Mouse (Mus musculus): ENCODE measurements around the gene Adipor2.
"Not testable (repeated sequence)": the region's sequence is repeated elsewhere in the genome, so short reads cannot be mapped to it uniquely, and the experiment has no call there.

Adipor2 gene

GRCm38 (mm10) chr6:119388650-119389012, 28.9 kb downstream of the Adipor2 start:
- peak; percentile 98 for DNase-seq

GRCm38 (mm10) chr6:119387801-119388649, 29.5 kb downstream of the Adipor2 start:
- peak; percentile 51 for DNase-seq

DNA sequence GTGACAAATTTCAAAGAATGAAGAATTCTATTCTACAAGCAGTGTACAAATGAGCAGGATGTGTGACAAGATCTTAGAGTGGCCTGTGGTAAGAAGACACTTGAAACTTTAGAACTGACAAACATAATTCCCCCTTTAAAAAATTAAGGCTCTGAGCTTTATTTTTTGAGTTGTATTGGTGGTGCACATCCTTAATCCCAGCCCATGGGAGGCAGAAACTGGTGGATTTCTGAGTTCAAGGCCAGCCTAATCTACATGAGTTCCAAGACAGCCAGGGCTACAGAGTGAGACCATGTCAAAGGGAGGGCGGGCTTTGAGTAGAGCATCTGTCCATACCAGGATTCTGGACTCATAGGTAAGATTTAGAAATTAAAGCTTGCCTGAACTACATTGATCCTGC, 30.7 kb downstream of the Adipor2 start:
- DNase-seq, result no peak

- DNase-seq, result no peak
Measured at GRCm38 (mm10) chr6:119386421-119386820, 31.1 kb downstream of the Adipor2 start.

- DNase-seq, result no peak
Measured at GRCm38 (mm10) chr6:119385668-119386067, 31.8 kb downstream of the Adipor2 start.

DNA sequence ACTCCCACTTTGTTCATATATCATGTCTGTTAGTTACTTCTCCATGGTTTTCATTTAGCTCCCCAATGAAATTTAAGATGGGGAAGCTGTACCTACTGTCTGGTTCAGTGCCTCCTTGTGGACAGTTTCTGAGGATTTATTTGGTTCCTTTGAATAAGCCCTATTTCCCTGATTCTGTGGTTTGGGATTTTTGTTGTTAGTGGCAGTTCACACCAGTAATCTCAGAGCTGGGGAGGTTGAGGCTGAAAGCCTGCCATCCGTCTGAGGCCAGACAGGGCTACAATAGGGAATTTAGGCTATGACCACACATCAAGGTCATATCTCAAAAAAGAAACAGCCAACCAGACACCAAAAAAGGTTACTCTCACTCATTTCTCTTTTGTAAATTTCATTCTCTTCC, 38.9 kb downstream of the Adipor2 start:
- DNase-seq, result no peak

- no peak for DNase-seq
Measured at GRCm38 (mm10) chr6:119377613-119378012, 39.9 kb downstream of the Adipor2 start.

DNA sequence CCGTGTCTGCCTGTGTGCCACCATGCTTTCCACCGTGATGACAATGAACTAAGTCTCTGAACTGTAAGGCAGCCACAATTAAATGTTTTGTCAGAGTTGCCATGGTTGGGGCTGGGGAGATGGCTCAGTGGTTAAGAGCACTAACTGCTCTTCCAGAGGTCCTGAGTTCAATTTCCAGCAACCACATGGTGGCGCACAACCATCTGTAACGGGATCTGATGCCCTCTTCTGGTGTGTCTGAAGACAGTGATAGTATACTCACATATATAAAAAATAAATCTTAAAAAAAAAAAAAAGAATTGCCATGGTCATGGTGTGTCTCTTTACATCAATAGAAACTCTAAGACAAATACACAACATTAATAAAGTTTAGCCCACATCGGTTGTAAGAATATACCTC, 42.5 kb downstream of the Adipor2 start:
- DNase-seq, result no peak

DNA sequence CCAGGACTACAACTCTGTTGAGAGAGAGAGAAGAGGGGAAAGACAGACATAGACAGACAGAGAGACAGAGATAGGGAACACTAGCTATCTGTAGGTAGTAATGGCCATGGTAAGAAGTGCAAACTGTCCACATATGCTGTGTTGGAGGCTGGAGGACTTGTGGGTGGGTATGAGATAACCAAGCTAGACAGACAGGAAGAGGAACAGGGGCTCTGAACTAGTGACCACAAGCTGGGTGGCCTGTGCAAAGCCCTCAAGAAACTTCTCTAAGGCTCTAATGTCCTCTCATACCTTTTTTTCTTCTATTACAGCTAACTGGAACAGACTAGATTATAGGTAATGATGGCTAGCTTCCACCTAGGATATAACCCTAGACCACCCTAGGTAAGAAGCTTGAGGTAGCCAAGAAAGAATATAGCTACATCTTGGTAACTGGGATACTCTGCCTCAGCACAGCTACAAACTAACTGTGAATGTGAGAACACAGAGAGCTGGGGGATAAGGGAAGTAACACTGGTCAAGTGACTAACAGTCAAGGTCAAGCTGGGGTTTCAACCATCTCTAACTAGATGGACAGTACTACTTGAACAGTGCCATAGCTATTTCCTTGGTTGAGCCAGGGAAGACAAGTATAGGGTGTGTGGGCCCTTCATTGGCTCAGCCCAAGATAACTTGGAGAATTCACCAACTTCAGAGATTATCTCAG, 44.4 kb downstream of the Adipor2 start:
- DNase-seq, result no peak

- DNase-seq, result no peak
Measured at GRCm38 (mm10) chr6:119372237-119372636, 45.3 kb downstream of the Adipor2 start.

DNA sequence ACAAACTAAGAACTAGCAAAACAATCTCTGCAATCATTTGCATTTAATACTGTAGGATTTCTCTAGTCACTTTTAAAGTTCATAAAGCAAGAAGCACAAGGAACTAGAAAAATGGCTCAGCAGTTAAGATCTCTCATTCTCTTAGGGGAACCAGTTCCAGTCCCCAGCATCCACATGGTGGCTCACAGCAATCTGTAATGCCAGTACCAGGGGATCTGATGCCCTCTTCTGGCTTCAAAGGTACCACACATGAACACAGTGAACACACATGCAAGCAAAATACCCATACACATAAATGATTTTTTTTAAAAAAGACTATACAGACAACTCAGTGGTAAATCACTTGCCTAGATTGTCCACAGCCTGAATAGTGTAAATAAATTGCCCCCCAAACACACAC, 45.9 kb downstream of the Adipor2 start:
- no peak for DNase-seq

- no peak for DNase-seq
Measured at GRCm38 (mm10) chr6:119367382-119367781, 50.1 kb downstream of the Adipor2 start.

- DNase-seq, result not testable (repeated sequence)
Measured at GRCm38 (mm10) chr6:119366800-119367199, 50.7 kb downstream of the Adipor2 start.

- no peak for DNase-seq
Measured at GRCm38 (mm10) chr6:119363593-119363992, 53.9 kb downstream of the Adipor2 start.

- DNase-seq, result no peak
Measured at GRCm38 (mm10) chr6:119360925-119361702, 56.4 kb downstream of the Adipor2 start.

- not testable (repeated sequence) for DNase-seq
Measured at GRCm38 (mm10) chr6:119360250-119360649, 57.3 kb downstream of the Adipor2 start.

DNA sequence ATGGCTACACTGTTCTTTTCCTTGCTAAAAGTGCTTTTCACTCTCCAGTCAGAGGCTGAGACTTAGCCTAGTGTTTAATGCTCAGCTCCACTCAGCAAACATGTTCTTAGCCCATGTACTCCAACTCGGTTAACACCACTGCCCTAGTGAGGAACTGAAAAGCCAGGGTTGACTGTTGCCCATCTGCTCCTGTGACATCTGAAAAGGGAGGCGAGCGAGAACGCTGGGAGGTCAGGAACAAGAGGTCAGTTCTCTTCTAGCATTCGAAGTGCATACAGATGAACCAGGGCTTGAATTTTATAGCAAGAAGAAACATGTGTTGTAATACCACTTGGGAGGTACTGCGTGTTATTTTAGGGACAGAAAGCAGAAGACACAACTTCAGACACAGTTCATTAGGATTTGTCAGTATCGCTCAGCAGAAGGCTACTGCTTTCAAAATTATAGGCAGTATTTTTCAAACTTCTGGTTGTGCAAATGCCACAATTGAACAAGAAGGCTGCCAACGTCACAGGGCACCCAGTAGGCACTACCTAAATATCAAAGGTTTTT, 59.4 kb downstream of the Adipor2 start:
- no peak for DNase-seq

DNA sequence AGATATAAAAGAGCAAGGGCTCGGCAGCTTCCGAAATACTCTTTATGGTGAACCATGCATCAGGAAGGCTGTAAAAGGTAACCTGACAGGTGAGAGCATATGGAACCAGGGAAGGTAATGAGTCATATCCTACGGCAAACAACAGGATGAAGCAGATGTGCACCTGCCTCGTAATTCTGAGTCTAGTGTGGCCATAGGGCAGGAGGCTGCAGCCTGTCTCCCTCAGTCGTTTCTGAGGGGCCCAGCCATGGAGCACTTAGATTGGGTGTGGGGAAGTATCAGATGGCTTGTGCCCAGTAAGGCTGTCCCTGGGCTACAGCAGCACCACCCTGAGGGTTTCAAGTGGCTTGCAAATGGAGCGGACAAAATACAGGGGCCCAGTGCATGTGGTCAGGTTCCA, 65.0 kb downstream of the Adipor2 start:
- DNase-seq, result no peak

GRCm38 (mm10) chr6:119351656-119352055, 65.8 kb downstream of the Adipor2 start:
- no peak for DNase-seq

DNA sequence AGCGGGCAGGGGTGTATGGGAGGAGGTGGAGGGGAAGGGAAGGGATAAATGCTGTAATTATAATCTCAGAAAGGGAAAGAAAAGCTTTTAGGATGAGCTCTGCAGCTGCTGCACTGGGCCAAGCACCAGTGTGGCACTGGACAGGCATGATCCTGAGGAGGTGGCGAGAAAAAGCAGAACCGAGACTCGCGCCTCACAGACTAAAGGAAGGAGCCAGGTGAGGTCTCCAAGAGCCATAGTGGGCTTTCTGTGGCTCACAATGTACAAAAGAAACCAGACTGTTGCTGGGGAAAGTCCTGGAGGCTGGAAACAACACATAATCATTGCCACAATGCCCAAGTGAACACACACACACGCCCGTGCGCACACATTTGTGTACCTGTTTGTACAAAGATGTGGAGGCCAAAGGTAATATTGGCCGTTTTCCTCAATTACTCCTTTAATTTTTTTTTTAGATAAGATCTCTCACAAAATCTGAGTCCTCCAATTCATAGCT, 66.8 kb downstream of the Adipor2 start:
- no peak for DNase-seq

DNA sequence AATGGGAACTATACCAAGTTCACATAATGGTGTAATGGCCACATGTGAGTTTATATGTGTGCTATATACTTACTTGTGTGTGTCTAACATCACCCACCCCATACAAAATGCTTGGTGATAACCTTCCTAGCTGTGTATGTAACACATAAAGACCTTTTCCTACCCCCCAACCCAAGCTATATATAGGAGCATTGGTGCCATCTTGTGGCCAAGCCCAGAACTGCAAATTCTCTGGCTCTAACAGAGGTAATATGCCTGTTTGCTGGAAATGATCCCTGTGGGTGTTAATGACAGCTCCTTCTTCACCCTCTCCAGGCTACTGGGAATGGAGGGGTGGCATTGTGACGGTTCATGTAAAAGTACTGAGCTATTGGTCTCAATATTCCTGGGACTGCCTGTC, 69.3 kb downstream of the Adipor2 start:
- peak; percentile 86 for DNase-seq

DNA sequence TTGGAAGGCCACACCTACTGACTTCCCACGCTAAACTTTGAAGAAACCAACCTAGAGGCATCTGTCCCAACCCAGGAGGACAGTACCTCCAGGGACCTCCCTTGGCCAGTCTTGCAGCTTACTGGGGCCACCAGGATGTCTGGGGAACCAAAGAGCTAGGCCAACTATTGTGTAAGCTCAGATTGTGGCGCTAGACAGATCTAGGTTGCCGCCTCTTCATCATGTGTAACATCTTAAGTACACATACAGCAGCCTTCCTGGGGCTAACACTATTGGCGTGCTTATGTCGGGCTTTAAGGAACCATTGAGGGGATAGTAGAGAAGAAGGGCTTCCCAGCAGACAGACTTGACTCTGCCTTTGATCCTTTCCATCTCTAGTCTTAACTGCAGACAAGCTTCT, 69.7 kb downstream of the Adipor2 start:
- DNase-seq, result no peak

GRCm38 (mm10) chr6:119346257-119346656, 71.2 kb downstream of the Adipor2 start:
- peak; percentile 39 for DNase-seq

Measured in thymus, postnatal 14 days (tissue).